Mouse (Mus musculus): ENCODE results near the gene Cpeb2.

GRCm38 (mm10) chr5:43223359-43223758 lies 9.6 kb upstream of the Cpeb2 start:
- TF ChIP-seq CTCF (IDR thresholded peaks at IDR 0.05; ENCODE audit: low read depth), result no peak
- no peak for TF ChIP-seq EP300 (IDR thresholded peaks at IDR 0.05; ENCODE audit: low read depth)
